Mouse (Mus musculus) ES-Bruce4 (cell line): ENCODE measurements around the gene Atg10. TPM values are rescaled to one million over a fixed set of nuclear protein-coding genes. Genes with fewer than 3 reads are reported as not detected.
A peak's percentile ranks its signal among the peaks of the same experiment; 100 is the strongest.

Experiments
- H3K27ac ChIP-seq: 2 replicates; pipeline ENCODE4 v1.5.1; 2012; ENCODE audit warnings: low read length, inconsistent platforms; ENCODE audit not compliant: insufficient read depth
- H3K27me3 ChIP-seq: 2 replicates; pipeline ENCODE4 v1.6.1; 2012; ENCODE audit warnings: mild to moderate bottlenecking, low read length, inconsistent platforms; ENCODE audit not compliant: control insufficient read depth, poor library complexity, insufficient read depth, severe bottlenecking
- H3K36me3 ChIP-seq: 2 replicates; pipeline ENCODE4 v1.6.1; 2012; ENCODE audit warnings: inconsistent platforms, mild to moderate bottlenecking, low read length, moderate library complexity; ENCODE audit not compliant: control insufficient read depth, poor library complexity, insufficient read depth, severe bottlenecking
- H3K4me1 ChIP-seq: one replicate; pipeline ENCODE4 v1.8.1; 2011; ENCODE audit warnings: low read length; ENCODE audit not compliant: control insufficient read depth, insufficient read depth
- H3K4me3 ChIP-seq: 2 replicates; pipeline ENCODE4 v1.5.1; 2011; ENCODE audit warnings: low read depth, mild to moderate bottlenecking, low read length
- H3K9ac ChIP-seq: 2 replicates; pipeline ENCODE4 v1.6.1; 2012; ENCODE audit warnings: low read depth, mild to moderate bottlenecking, inconsistent platforms; ENCODE audit not compliant: poor library complexity, severe bottlenecking
- H3K9me3 ChIP-seq: replicated peaks from 2 replicates; pipeline ENCODE4 v1.6.1; 2012; ENCODE audit warnings: mild to moderate bottlenecking, low read length, inconsistent platforms; ENCODE audit not compliant: control insufficient read depth, poor library complexity, insufficient read depth, severe bottlenecking
- CTCF ChIP-seq: IDR thresholded peaks from one replicate; pipeline ENCODE4 v1.8.1; 2011; ENCODE audit warnings: low read depth, low read length
- EP300 ChIP-seq: IDR thresholded peaks from 2 replicates; pipeline ENCODE4 v1.6.1; 2011; ENCODE audit warnings: low read depth, low read length; ENCODE audit not compliant: insufficient read depth
- POLR2A ChIP-seq: IDR thresholded peaks from one replicate; pipeline ENCODE4 v1.8.1; 2011; ENCODE audit warnings: low read length; ENCODE audit not compliant: insufficient read depth
- polyA plus RNA-seq: library from polyadenylated mRNA; stranded (reverse); fragments of >200 nt; gene quantifications from 2 replicates; pipeline ENCODE4 v1.2.4, GENCODE M21; 2011; ENCODE audit warnings: low read depth; ENCODE audit not compliant: missing spikeins, insufficient read depth, insufficient read length

Gene Atg10
- polyA plus RNA-seq, 1 experiment = 3.1 TPM

DNA sequence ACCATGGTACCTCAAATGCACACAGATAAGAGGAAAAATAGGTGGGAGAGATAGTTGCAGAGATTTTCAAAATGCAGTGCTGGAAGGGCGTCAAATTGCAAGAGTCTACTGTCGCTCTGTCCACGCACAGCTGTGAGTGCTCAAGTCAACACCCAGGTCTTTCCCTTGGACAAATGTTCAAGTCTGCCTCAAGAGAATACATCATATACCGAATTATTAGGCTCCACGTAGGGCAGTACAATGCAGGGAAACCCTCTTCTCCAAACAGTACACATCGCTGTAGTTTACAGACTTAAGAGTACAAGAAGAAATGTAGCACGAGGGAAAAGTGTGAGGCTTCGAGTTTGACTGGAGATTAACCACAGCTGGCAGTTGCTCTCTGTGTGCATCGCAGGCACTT lies 200.3 kb downstream of the Atg10 start:
- TF ChIP-seq EP300 = no peak
- no peak for TF ChIP-seq POLR2A
- TF ChIP-seq CTCF = no peak
- H3K27me3 ChIP-seq = no peaks in the 10 kb centered on the region
- H3K36me3 ChIP-seq = no peaks in the 10 kb centered on the region
- no peak overlapping the region for H3K9ac ChIP-seq
- no peaks in the 10 kb centered on the region for H3K4me1 ChIP-seq
- no peaks in the 10 kb centered on the region for H3K9me3 ChIP-seq
- H3K4me3 ChIP-seq = no peak overlapping the region
- H3K27ac ChIP-seq = no peak overlapping the region

- Histone ChIP-seq H3K27me3 (no peaks in the 10 kb centered on the region), H3K36me3 (no peaks in the 10 kb centered on the region), H3K9ac (no peak overlapping the region), H3K4me1 (no peaks in the 10 kb centered on the region), H3K4me3 (no peak overlapping the region), H3K27ac (no peak overlapping the region), H3K9me3 (no peaks in the 10 kb centered on the region)
- TF ChIP-seq CTCF (no peak), EP300 (no peak), POLR2A (no peak)
Observed at GRCm38 (mm10) chr13:91011851-91012250, 211.9 kb downstream of the Atg10 start.

- Histone ChIP-seq H3K4me3 (no peak overlapping the region), H3K9me3 (no peaks in the 10 kb centered on the region), H3K4me1 (no peaks in the 10 kb centered on the region), H3K9ac (no peak overlapping the region), H3K36me3 (no peaks in the 10 kb centered on the region), H3K27me3 (no peaks in the 10 kb centered on the region), H3K27ac (no peak overlapping the region)
- TF ChIP-seq POLR2A = no peak
- TF ChIP-seq CTCF = no peak
Observed at GRCm38 (mm10) chr13:90995034-90995629, 228.6 kb downstream of the Atg10 start.

- Histone ChIP-seq H3K27me3 (no peaks in the 10 kb centered on the region), H3K27ac (no peak overlapping the region), H3K9me3 (no peaks in the 10 kb centered on the region), H3K4me3 (no peak overlapping the region), H3K36me3 (no peaks in the 10 kb centered on the region), H3K9ac (no peak overlapping the region), H3K4me1 (no peaks in the 10 kb centered on the region)
- no peak for TF ChIP-seq POLR2A
- TF ChIP-seq CTCF = peak; percentile 11
- no peak for TF ChIP-seq EP300
Observed at GRCm38 (mm10) chr13:90993602-90994001, 230.2 kb downstream of the Atg10 start.

DNA sequence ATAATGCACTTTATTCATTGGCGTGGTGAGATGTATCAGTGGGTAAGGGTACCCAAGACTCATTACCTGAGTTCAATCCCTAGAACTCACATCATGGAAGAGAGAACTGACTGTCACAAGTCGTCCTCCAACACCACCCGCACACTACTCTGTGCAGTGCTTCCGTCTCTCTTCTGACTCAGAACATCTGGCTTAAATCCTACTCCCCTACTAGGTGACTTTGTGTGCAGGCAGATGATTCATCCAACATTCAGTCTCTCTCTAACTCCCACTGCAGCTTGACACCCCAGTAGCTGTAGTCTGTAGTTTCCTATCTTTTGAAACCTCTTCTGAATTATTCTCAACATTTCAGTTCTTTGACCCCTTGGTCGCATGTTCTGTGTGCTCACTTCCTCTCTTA lies 230.8 kb downstream of the Atg10 start:
- no peak overlapping the region for H3K4me3 ChIP-seq
- H3K4me1 ChIP-seq = no peaks in the 10 kb centered on the region
- no peaks in the 10 kb centered on the region for H3K27me3 ChIP-seq
- H3K9me3 ChIP-seq = no peaks in the 10 kb centered on the region
- H3K36me3 ChIP-seq = no peaks in the 10 kb centered on the region
- TF ChIP-seq POLR2A (no peak), EP300 (no peak), CTCF (no peak)
- no peak overlapping the region for H3K27ac ChIP-seq
- H3K9ac ChIP-seq = no peak overlapping the region

- Histone ChIP-seq H3K27ac (no peak overlapping the region), H3K9me3 (no peaks in the 10 kb centered on the region), H3K36me3 (no peaks in the 10 kb centered on the region)
Observed at GRCm38 (mm10) chr13:90988226-90988625, 235.5 kb downstream of the Atg10 start.

More at GRCm38 (mm10) chr13:90988226-90988625, 235.5 kb downstream of the Atg10 start:
- H3K4me1 ChIP-seq = no peaks in the 10 kb centered on the region
- H3K9ac ChIP-seq = no peak overlapping the region
- no peak for TF ChIP-seq CTCF
- TF ChIP-seq POLR2A = no peak
- TF ChIP-seq EP300 = no peak
- no peaks in the 10 kb centered on the region for H3K27me3 ChIP-seq
- H3K4me3 ChIP-seq = no peak overlapping the region
